Mouse (Mus musculus) heart, embryonic 14.5 days (tissue): ENCODE results near the gene Amacr. TPM values are rescaled to one million over a fixed set of nuclear protein-coding genes. Genes with fewer than 3 reads are reported as not detected.

Source experiments
- ATAC-seq: fragments of 200-750 bp; cut with Nextera tagmentation; 2 replicates; pipeline ENCODE4 v1.8.0; 2017; ENCODE audit warnings: low read depth, moderate TSS enrichment; ENCODE audit not compliant: insufficient number of reproducible peaks, insufficient read depth, low FRiP score
- H3K27ac ChIP-seq, 2 experiments: fragments of 200-500 bp in 1 of 2; fragments of 300-500 bp in 1 of 2; sonication (generic) in 1 of 2; replicated peaks in 1 of 2; 2 replicates each; pipeline ENCODE4 v1.5.1; 2012 to 2014; ENCODE audit warnings: low read depth in 2 of 2, low read length in 2 of 2, control low read depth in 1 of 2, mild to moderate bottlenecking in 1 of 2, mixed read lengths in 1 of 2; ENCODE audit not compliant: control insufficient read depth in 1 of 2, insufficient read depth in 1 of 2
- H3K27me3 ChIP-seq: fragments of 300-500 bp; sonication (generic); 2 replicates; pipeline ENCODE4 v1.6.1; 2014; ENCODE audit warnings: mild to moderate bottlenecking, low read length, control low read depth; ENCODE audit not compliant: control insufficient read depth, insufficient read depth
- H3K36me3 ChIP-seq: fragments of 300-500 bp; sonication (generic); 2 replicates; pipeline ENCODE4 v1.6.1; 2014; ENCODE audit warnings: mild to moderate bottlenecking, control low read depth, low read length, mixed read lengths; ENCODE audit not compliant: control insufficient read depth, insufficient read depth
- H3K4me1 ChIP-seq, 2 experiments: fragments of 200-500 bp in 1 of 2; fragments of 300-500 bp in 1 of 2; sonication (generic) in 1 of 2; 2 replicates each; pipeline ENCODE4 v1.6.1; 2012 to 2014; ENCODE audit warnings: low read length in 2 of 2, control low read depth in 1 of 2, mixed read lengths in 1 of 2; ENCODE audit not compliant: control insufficient read depth in 2 of 2, insufficient read depth in 2 of 2
- H3K4me2 ChIP-seq: fragments of 300-500 bp; sonication (generic); 2 replicates; pipeline ENCODE4 v1.6.1; 2014; ENCODE audit warnings: mild to moderate bottlenecking, low read length
- H3K4me3 ChIP-seq, 2 experiments: fragments of 200-500 bp in 1 of 2; fragments of 300-500 bp in 1 of 2; sonication (generic) in 1 of 2; 2 replicates each; pipeline ENCODE4 v1.5.1; 2012 to 2014; ENCODE audit warnings: low read length in 2 of 2, mild to moderate bottlenecking in 2 of 2, control low read depth in 1 of 2, low read depth in 1 of 2, moderate library complexity in 1 of 2; ENCODE audit not compliant: control insufficient read depth in 1 of 2, insufficient read depth in 1 of 2
- H3K9ac ChIP-seq: fragments of 300-500 bp; sonication (generic); 2 replicates; pipeline ENCODE4 v1.6.1; 2014; ENCODE audit warnings: mild to moderate bottlenecking, low read length
- H3K9me3 ChIP-seq: fragments of 300-500 bp; sonication (generic); 2 replicates; pipeline ENCODE4 v1.6.1; 2016; ENCODE audit warnings: low read length, control low read depth; ENCODE audit not compliant: control insufficient read depth
- WGBS: fragments of 180-500 bp; shearing (Covaris S2); extraction: QIAGEN DNeasy Blood & Tissue Kit; methylation state at CpG from one replicate; pipeline ENCODE4 v1.1.7; 2014; 5-methylcytosine and 5-hydroxymethylcytosine counted together
- polyA plus RNA-seq: library from polyadenylated mRNA; unstranded; fragments of >200 nt; fragmentation: Nextera tagmentation; extraction: Ambion mirVana; gene quantifications from 2 replicates; pipeline ENCODE4 v1.2.1, GENCODE M21; 2014

Gene Amacr
- 16.6 and 19.3 TPM in 2 replicates for polyA plus RNA-seq

- peak; percentile 98 for ATAC-seq
- H3K9me3 ChIP-seq, result no peaks in the 10 kb centered on the region
- under 1% methylated on average over 47 of the region's 52 CpGs for WGBS
Measured at GRCm38 (mm10) chr15:10981377-10982063, at the start of gene Amacr. Gene Amacr (plus strand): TSS chr15:10981756.

GRCm38 (mm10) chr15:10933930-10934329, 47.6 kb upstream of the Amacr start:
- no peaks in the 10 kb centered on the region for H3K27me3 ChIP-seq
- WGBS, result 48% methylated on average over 1 of the region's 1 CpGs
- H3K4me1 ChIP-seq, result no peaks in the 10 kb centered on the region
- no peak overlapping the region for H3K4me3 ChIP-seq
- no peak overlapping the region for H3K27ac ChIP-seq
- ATAC-seq, result no peak
- no peak overlapping the region for H3K4me2 ChIP-seq
- H3K36me3 ChIP-seq, result no peaks in the 10 kb centered on the region
- H3K9me3 ChIP-seq, result no peaks in the 10 kb centered on the region
- no peak overlapping the region for H3K9ac ChIP-seq

More at GRCm38 (mm10) chr15:10981377-10982063, at the start of gene Amacr:
- Histone ChIP-seq H3K36me3 (0 out of 2 replicates have a peak, but pooled peaks cover 3% of the 10 kb centered on the region), H3K27me3 (no peaks in the 10 kb centered on the region), H3K4me3 (peak within 1 kb of the TSS; percentile 73 to 93), H3K9ac (peak within 1 kb of the TSS; percentile 89), H3K4me1 (peaks cover 0 to 5% of the 10 kb centered on the region in 2 experiments; a peak in 1 of 4 replicates), H3K4me2 (peak within 1 kb of the TSS; percentile 72), H3K27ac (peak within 1 kb of the TSS; percentile 92 to 93)

DNA sequence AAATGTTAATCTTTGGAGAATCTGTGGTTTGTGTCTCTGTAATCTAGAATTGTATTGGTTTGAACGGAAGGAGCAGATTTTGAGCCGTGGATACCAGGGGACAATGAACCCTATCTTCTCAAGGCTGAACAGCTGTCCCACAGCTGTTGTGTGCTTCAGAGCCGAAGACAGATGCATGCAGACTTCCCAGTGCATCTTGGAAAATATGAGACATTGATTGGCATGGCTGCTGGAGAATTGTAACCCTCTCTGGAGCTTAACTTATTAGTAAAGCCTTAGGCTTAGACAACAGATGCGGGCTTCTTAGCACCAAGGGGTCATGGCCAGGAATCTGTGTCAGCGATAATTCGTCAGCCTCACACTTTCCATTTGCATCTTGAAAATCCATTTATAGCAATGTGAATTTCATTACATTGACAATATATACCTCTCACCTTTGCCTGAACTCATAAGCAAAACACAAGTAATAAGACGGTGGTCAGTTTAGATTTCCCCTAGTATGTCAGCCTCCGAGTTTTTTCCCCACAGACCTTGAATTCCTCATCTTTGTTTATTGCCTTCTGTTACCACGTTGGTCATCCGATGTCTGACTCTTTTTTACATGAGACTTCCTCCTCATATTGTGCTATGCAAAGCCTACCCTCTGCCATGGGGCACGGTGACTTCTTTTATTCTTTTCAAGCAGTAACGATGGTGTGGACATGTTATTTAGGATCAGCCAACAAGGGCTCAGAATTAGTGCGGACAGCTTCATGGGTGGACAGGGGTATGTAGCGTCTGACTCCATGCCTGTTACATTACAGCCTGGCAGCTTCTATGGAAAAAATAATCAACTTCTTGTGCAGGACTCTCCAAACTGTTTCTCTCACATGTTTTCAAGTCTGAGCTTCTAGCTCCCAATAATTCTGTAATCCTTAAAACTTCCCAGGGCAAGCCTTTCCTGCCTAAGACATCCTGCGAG, 41.1 kb upstream of the Amacr start:
- H3K36me3 ChIP-seq, result no peaks in the 10 kb centered on the region
- 71% methylated on average over 15 of the region's 15 CpGs for WGBS
- no peak overlapping the region for H3K4me2 ChIP-seq
- no peak overlapping the region for H3K9ac ChIP-seq
- no peaks in the 10 kb centered on the region for H3K27me3 ChIP-seq
- no peak for ATAC-seq
- no peak overlapping the region for H3K4me3 ChIP-seq
- no peak overlapping the region for H3K27ac ChIP-seq
- no peaks in the 10 kb centered on the region for H3K9me3 ChIP-seq
- H3K4me1 ChIP-seq, result no peaks in the 10 kb centered on the region

- no peak for ATAC-seq
- Histone ChIP-seq H3K36me3 (no peaks in the 10 kb centered on the region), H3K27me3 (no peaks in the 10 kb centered on the region), H3K4me1 (no peaks in the 10 kb centered on the region), H3K4me3 (no peak overlapping the region), H3K9ac (no peak overlapping the region), H3K27ac (no peak overlapping the region), H3K9me3 (no peaks in the 10 kb centered on the region), H3K4me2 (no peak overlapping the region)
- WGBS, result 71% methylated on average over 6 of the region's 6 CpGs
Measured at GRCm38 (mm10) chr15:10941901-10942300, 39.7 kb upstream of the Amacr start.

- Histone ChIP-seq H3K27me3 (no peaks in the 10 kb centered on the region), H3K27ac (no peak overlapping the region), H3K9me3 (no peaks in the 10 kb centered on the region), H3K4me1 (no peaks in the 10 kb centered on the region), H3K4me3 (no peak overlapping the region), H3K9ac (no peak overlapping the region), H3K4me2 (no peak overlapping the region), H3K36me3 (no peaks in the 10 kb centered on the region)
- WGBS, result 79% methylated on average over 1 of the region's 1 CpGs
- no peak for ATAC-seq
Measured at GRCm38 (mm10) chr15:10947852-10948251, 33.7 kb upstream of the Amacr start.

GRCm38 (mm10) chr15:10951951-10952759, 29.4 kb upstream of the Amacr start, which contains the start of gene C1qtnf3:
Gene C1qtnf3 (plus strand): TSS chr15:10952332.
- 76% methylated on average over 23 of the region's 23 CpGs for whole genome bisulfite sequencing
- Histone ChIP-seq H3K27ac (no peak within 1 kb of the TSS), H3K9ac (no peak within 1 kb of the TSS), H3K4me3 (no peak within 1 kb of the TSS), H3K4me1 (no peaks in the 10 kb centered on the region), H3K36me3 (no peaks in the 10 kb centered on the region), H3K4me2 (no peak within 1 kb of the TSS), H3K27me3 (no peaks in the 10 kb centered on the region), H3K9me3 (no peaks in the 10 kb centered on the region)
- no peak for ATAC-seq

DNA sequence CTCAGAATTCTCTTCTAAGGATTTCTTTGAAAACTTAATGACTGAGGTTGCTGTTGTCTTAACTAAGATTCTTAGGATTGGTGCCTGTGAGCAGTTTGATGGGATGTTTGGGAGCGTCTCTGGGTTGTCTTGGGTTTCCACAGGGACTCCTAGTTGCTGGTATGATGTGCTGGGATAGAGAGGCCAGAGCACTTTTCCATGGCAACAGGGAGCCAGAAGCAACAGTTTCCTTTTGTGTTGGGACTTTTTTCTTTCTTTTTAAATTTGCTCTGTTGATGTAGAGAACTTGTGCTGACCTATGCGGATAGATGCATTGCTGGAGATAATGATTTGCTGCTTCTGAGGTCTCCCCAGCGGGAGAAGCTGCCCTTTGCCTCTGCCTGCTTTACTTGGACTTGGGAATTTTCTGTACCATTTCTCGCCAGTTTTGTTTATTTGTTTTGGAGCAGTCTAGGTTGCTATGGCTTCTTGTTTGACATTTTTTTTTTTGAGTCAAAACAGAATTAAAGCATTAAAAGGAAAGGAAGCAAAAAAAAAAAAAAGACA, 28.7 kb upstream of the Amacr start:
- Histone ChIP-seq H3K9me3 (no peaks in the 10 kb centered on the region), H3K36me3 (no peaks in the 10 kb centered on the region), H3K4me1 (no peaks in the 10 kb centered on the region), H3K4me3 (no peak overlapping the region), H3K27me3 (no peaks in the 10 kb centered on the region), H3K4me2 (no peak overlapping the region), H3K9ac (no peak overlapping the region), H3K27ac (no peak overlapping the region)
- whole genome bisulfite sequencing, result 57% methylated on average over 4 of the region's 4 CpGs
- no peak for ATAC-seq
